Mouse (Mus musculus) stomach, embryonic 15.5 days (tissue): ENCODE measurements around the gene Cd84. TPM values are rescaled to one million over a fixed set of nuclear protein-coding genes. Genes with fewer than 3 reads are reported as not detected.

Experiments
- polyA plus RNA-seq: library from polyadenylated mRNA; unstranded; fragments of >200 nt; fragmentation: Nextera tagmentation; extraction: Ambion mirVana; gene quantifications from 2 replicates; pipeline ENCODE4 v1.2.1, GENCODE M21; 2015

Cd84 gene
- polyA plus RNA-seq, 1 experiment from 2014 or later: 3.2 TPM

Other genes starting within 250 kb of the Cd84 start
- gene Ly9, start 232.3 kb upstream of the Cd84 start, polyA plus RNA-seq: 0.71 and 0.76 TPM in 2 replicates
- gene Slamf7, start 186.7 kb upstream of the Cd84 start, polyA plus RNA-seq: 0.23 and 0.36 TPM in 2 replicates
- gene Cd48, start 157.7 kb upstream of the Cd84 start, polyA plus RNA-seq: 4.7 and 6.1 TPM in 2 replicates
- 0.19 and 0.31 TPM in 2 replicates for gene Slamf1, start 72.6 kb upstream of the Cd84 start, polyA plus RNA-seq
- 0.05 TPM in 1 of 2 replicates, not detected in the other for gene Gm10521, start 56.0 kb downstream of the Cd84 start, polyA plus RNA-seq
- gene Slamf6, start 77.8 kb downstream of the Cd84 start, polyA plus RNA-seq: 0.45 and 1.0 TPM in 2 replicates
- gene Vangl2, start 188.7 kb downstream of the Cd84 start, polyA plus RNA-seq: 9.9 and 11.3 TPM in 2 replicates
- gene Nhlh1, start 217.9 kb downstream of the Cd84 start, polyA plus RNA-seq: not detected in 2 replicates
- gene Copa, start 242.8 kb downstream of the Cd84 start, polyA plus RNA-seq: 190 and 220 TPM in 2 replicates
- 114 and 133 TPM in 2 replicates for gene Ncstn, start 243.1 kb downstream of the Cd84 start, polyA plus RNA-seq